In the genomic region with DNA sequence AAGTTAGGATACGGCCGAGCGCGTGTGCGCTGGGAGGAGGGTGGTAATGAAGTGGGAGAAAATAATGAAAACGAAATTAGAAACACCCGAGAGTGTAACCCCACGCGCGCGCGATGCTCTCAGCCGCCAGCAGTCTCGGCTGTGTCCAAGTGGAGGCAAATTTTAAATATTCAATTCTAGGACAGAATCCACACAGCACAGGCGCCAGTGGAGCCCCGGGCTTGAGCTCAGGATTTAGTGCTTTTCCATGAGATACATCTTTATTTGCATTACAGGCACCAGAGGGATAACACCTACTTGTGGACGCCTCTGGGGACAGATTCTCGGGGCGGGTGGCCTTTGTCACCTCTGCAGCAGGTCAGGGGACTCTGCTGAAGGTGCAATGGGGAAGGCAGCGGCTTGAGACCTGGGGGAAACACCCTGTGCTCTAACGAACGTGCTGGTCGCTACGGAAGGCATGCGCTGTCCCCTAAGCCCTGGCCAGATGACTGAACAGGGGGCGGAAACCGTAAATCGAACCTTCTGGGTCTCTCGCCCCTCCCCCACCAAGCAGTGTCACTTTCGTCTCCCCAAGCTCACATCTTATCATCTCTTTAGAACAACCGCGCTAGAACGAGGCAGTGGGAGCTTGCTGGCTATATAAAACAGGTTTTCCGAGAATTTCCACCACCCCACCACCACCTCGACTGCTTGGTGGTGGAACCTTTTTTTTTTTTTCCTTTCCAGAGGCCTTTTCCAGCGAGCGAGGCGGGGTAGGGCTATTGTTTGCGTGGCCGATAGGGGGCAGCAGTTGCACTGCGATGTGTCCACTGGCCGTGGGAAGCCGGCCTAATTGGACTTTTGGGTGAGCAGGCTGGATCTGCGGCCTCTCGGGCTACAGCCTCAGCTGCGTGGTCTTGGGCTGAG, we compare ENCODE assay signal across 8 mouse cellular contexts.
A peak's percentile ranks its signal among the peaks of the same experiment; 100 is the strongest.
DNase-seq lines count a peak whose midpoint lies in the region; ATAC-seq lines count a peak whose summit lies in the region.

No protein-coding gene starts in this region.

- WGBS in limb, embryonic 10.5 days, result under 1% methylated on average over 46 of the region's 46 CpGs
- WGBS in midbrain, embryonic 12.5 days, result under 1% methylated on average over 46 of the region's 46 CpGs

- H3K4me2 ChIP-seq in midbrain, embryonic 12.5 days (replicated peaks), result peak overlapping the region; percentile 94

- peak; percentile 62 for ATAC-seq in midbrain, embryonic 12.5 days (ENCODE audit: low FRiP score, low read depth)
- ATAC-seq in erythroid progenitor cell, adult 5-6 weeks (replicated peaks; ENCODE audit: low FRiP score, poor library complexity, severe bottlenecking), result no peak

- peak; percentile 81 for DNase-seq in adrenal gland, adult 8-10 months
- peak; percentile 92 for DNase-seq in embryo, embryonic 9.5 days (ENCODE audit: extremely low spot score)
- DNase-seq in heart, adult 18-20 months, result peak; percentile 89 to 93
- DNase-seq in kidney, adult 18-20 months, result peak; percentile 88
- peak; percentile 94 for DNase-seq in limb, embryonic 10.5 days (ENCODE audit: low spot score)
- peak; percentile 62 for DNase-seq in skeletal muscle tissue, adult 2 months (ENCODE audit: low read depth, low spot score)

- H3K27me3 ChIP-seq in limb, embryonic 10.5 days (ENCODE audit: low read depth, poor library complexity, severe bottlenecking), result no peaks in the 10 kb centered on the region
- H3K27me3 ChIP-seq in midbrain, embryonic 12.5 days, result peaks cover 3% of the 10 kb centered on the region; the same call in 1 of the 2 replicates

- H3K36me3 ChIP-seq in limb, embryonic 10.5 days, result no peaks in the 10 kb centered on the region
- H3K36me3 ChIP-seq in midbrain, embryonic 12.5 days, result no peaks in the 10 kb centered on the region

- H3K9ac ChIP-seq in midbrain, embryonic 12.5 days (replicated peaks), result peak overlapping the region; percentile 83

- H3K9me3 ChIP-seq in limb, embryonic 10.5 days (replicated peaks), result no peaks in the 10 kb centered on the region
- no peaks in the 10 kb centered on the region for H3K9me3 ChIP-seq in midbrain, embryonic 12.5 days

- H3K27ac ChIP-seq in limb, embryonic 10.5 days, result peak overlapping the region; percentile 98
- H3K27ac ChIP-seq in midbrain, embryonic 12.5 days (replicated peaks), result peak overlapping the region; percentile 85

- peaks cover 22% of the 10 kb centered on the region for H3K4me1 ChIP-seq in limb, embryonic 10.5 days
- H3K4me1 ChIP-seq in midbrain, embryonic 12.5 days, result peaks cover 12% of the 10 kb centered on the region

- H3K4me3 ChIP-seq in limb, embryonic 10.5 days, result peak overlapping the region; percentile 89
- peak overlapping the region; percentile 74 for H3K4me3 ChIP-seq in midbrain, embryonic 12.5 days
